Mouse (Mus musculus) gastrocnemius, postnatal 36 days (tissue): Measurements from ENCODE around the gene Cript. TPM values are rescaled to one million over a fixed set of nuclear protein-coding genes. Genes with fewer than 3 reads are reported as not detected.
A peak's percentile ranks its signal among the peaks of the same experiment; 100 is the strongest.

Experiments used
- DNase-seq, 2 experiments: peaks; one replicate each; pipeline ENCODE4 v3.0.0; 2022
- intact Hi-C: fragments of 180-260 bp; cut with DNase I; formaldehyde crosslinking; loops from one replicate; pipeline ENCODE4 v1.15.1; 2025
- long read RNA-seq, 2 experiments: library from polyadenylated mRNA; stranded (forward); transcript quantifications; one replicate each; pipeline ENCODE4 v2.0.0; 2021
- total RNA-seq, 2 experiments: library from RNA; stranded (reverse); gene quantifications; 2 replicates each; pipeline ENCODE4 v1.2.3; 2021

The Cript gene
- 10 to 100 TPM; 40.8 to 41.3 TPM for total RNA-seq
- long read RNA-seq, experiment 1, transcript Cript-201 (5 exons, 1,184 nt): major isoform, 91 of 361 reads
- long read RNA-seq, experiment 1, partial matches to known transcripts: 24 of 361 reads
- long read RNA-seq, experiment 1, other reads (novel, unspliced or antisense): 244 of 361 reads
- long read RNA-seq, experiment 2, transcript Cript-201 (5 exons, 1,184 nt): major isoform, 84 of 475 reads
- long read RNA-seq, experiment 2, partial matches to known transcripts: 26 of 475 reads
- long read RNA-seq, experiment 2, other reads (novel, unspliced or antisense): 364 of 475 reads

DNA sequence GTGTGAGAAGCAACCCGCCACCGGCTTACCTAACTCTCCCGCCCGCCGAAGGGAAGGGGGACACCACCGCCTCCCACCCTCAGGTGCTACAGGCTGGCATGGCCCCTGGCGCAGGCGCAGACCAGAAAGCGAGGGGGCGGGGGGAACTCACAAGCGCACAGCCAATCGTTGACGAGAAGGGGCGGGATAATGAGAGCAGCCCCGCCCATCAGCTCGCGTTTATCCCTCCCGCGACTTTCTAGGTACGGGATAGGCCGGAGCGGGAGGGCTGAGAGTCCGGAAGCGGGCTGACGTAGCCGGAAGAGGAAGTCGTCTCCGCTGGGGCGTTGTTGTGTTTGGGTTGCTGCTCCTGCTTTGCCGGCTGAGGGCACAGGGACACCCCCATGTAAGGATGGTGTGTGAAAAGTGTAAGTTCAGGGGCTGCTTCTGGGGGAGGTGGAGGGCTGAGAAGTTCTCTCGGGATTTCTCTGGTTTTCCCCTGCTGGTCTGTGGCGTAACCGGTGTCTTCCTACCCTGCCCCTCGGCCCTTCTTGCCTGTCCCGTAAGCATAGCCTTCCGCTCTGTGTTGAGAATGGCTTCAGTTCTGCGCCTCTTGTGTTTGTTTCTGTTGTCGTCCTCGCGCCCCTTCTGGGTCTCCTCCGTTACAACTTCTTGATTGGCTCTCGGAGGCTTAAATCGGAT, at the start of gene Cript, which contains the start of gene Pigf:
Gene Cript (plus strand): TSS at position 282 of the 681 bp plus-strand sequence.
Gene Pigf (minus strand): TSS at position 138 of the 681 bp plus-strand sequence.
- DNase-seq: peak; percentile 96 to 98
- intact Hi-C loops: no loop called here

DNA sequence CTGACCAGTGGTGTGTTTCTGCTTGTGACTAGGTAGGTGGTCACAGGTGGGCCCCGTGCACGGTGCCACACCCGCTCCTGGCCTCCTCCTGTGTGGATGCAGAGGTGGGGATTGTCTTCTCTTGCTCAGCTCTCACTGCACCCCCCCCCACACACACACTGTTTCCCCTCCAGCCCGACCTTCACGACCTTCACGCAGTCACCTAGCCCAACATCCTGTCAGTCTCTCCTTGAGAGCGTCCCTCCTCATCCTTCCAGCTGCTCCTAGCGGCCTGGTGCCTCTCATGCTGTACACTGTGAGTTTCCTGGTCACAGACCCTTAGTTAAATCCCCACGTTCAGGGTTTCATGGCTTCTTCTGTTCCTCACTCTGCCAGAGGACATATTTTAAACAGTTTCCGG, 49.0 kb upstream of the Cript start:
- DNase-seq: no peak

DNA sequence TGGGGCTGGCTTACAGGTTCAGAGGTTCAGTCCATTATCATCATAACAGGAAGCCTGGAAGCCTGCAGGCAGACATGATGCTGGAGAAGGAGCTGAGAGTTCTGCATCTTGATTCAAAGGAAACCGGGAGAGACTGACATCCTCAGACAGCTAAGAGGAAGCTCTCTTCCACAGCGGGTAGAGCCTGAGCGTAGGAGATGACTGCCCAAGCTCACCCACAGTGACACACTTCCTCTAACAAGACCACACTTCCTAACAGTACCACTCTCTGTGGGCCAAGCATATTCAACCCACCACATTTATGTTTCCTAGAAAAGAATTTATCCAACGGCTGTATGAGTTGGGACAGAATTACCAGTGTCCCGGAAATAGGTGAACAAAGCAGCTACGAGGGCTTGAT, 46.9 kb upstream of the Cript start:
- intact Hi-C loops: no loop called here
- no peak for DNase-seq

More for the DNA sequence above, 49.0 kb upstream of the Cript start:
- intact Hi-C loops: no loop called here

DNA sequence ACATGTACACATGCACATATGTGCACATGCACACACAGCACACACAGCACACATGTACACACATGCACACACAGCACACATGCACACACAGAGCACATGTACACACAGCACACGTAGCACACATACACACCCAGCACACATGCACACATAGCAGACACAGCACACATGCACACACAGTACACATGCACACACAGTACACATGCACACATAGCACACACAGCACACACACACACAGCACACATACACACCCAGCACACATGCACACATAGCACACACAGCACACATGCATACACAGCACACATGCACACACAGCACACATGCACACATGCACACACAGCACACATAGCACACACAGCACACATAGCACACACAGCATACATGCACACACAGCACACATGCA, 44.1 kb upstream of the Cript start:
- intact Hi-C loops: no loop called here

DNA sequence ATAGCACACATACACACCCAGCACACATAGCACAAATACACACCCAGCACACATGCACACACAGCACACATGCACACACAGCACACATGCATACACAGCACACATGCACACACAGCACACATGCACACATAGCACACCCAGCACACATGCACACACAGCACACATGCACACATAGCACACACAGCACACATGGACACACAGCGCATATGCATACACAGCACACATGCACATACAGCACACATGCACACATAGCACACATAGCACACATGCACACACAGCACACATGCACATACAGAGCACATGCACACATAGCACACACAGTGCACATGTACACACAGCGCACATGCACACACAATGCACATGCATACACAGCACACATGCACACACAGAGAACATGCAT, 43.6 kb upstream of the Cript start:
- intact Hi-C loops: no loop called here
- no peak for DNase-seq

More for the DNA sequence above, 44.1 kb upstream of the Cript start:
- no peak for DNase-seq

DNA sequence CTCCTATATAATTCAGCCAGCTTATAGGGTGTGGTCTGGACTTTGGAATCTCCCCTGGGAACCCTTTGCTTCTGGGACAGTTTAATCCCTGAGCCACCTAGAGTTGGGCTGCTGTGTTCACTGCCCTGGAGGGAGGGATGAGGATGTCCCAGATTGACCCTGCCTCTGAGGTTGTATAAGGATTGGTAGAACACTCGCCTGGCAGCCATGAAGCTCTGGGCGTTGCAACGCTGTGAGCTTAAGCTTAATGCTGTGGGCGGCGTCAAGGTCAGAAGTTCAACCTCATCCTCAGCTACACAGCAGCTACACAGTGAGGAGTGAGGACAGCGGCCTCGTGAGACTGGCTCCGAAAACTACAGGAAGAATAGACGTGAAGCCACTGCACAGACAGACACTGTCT, 42.9 kb upstream of the Cript start:
- DNase-seq: peak in 1 of 2 experiments; percentile 40
- intact Hi-C loops: no loop called here

DNA sequence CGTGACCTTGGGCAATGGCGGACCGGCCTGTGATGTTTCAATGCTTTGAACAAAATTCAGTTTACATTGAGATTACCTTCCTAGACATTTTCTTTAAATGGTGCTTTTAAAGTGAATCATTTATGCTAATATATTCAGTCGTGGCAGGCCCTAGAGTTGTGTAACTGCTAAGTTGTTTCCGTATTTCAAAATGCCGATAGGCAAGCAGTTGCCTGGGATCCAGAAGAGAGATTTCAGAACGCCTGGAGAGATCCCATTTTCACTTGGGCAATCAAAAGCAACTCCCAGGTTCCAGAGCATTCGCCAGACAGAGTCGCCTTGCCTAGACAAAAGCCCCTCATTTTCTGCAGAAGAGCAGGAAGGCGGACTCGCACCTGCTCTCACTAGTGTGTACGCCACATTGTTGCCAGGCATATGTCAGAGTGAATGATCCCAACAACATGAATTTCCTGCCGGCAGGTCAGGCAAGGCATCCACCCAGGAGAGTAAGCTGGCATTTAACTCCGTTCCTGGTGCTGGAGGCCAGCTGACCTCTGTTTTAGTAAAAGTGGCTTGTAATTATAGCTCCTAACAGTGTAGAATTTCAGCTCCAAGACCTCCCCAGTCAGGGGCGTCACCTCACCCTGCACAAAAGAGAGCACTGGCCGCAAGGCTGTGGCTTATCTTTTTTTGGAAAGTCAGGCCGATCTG, 38.8 kb upstream of the Cript start:
- no peak for DNase-seq
- intact Hi-C loops: no loop called here

DNA sequence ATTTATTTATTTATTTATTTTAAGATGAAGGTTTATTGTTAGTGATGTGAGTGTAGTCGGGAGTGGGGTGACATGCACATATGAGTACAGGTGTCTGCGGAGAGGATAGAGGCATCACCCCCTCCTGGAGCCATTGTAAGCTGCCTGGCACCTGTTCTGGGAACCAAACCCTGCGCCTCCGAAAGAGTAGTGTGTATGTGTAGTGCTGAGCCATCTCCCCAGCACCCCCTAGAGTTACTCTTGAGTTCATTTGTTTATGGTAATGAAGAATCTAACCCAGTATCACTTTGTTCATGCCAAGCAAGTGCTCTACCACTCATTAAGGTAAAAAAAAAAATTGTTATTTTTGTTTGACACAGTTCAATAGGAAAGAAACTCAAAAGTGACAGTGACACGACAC, 37.2 kb upstream of the Cript start:
- intact Hi-C loops: no loop called here

DNA sequence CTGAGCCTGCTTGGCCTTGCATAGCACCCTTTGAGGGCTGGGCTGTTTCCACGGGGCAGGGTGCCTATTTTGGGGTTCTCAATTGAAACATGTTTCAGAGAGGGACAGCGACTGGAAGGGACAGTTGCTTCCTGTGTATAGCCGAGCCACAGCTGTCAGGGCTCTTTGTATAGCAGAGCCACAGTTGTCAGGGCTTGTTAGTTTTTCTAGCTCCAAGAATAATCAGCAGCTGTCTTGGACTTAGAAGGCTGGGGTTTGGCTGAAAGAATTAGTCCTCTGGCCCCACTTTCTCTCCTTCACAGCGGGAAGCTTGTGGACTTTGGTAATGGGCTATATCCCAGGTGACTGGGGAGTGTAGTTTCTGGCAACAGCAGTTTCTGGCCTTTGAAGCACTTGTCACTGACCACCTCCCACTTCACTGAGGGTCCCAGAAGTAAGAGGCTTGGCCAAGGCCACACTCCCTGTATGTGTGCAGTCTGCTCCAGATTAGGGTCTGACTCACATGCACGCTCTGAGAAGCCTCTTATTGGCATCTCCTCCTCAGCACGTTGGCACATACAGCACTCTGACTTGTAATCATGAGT, 36.7 kb upstream of the Cript start:
- DNase-seq: no peak
- intact Hi-C loops: no loop called here

More for the DNA sequence above, 37.2 kb upstream of the Cript start:
- DNase-seq: no peak

DNA sequence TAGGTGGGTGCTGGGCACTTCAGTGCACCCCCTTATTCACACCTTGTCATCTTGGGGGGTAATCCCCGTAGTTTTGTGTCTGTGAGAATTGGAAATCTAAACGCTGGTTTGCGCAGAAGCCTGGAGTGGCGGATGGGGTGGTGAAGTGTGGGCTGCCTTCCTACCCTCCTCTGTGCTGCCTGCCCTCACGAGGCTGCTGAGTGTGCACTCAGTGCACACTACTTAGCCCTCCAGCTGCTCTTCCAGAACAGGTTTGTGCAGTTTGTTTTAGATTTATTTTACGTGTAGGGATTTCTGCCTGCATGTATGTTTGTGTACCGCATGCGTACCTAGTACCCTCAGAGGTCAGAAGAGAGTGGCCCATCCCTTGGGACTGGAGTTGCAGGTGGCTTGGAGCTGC, 34.0 kb upstream of the Cript start:
- intact Hi-C loops: no loop called here
- DNase-seq: no peak

DNA sequence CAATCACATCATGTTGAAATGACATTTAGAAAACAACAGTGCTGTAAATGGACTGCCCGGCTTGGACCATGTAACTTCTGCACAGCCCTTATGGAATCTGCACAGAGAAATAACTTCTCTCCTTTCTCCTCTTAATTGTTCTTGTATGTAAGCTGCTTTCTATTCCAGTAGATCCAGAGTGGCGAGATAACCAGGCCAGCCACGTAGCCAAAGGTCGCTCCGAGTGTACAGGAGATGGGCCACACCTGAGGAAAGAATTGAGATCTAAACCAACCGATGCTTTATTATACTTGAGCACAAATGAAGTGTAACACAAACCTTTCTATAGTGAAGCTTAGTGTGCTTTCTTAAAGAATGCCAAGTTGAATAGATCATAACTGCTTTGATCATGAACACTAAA, 28.0 kb upstream of the Cript start:
- no peak for DNase-seq
- intact Hi-C loops: loop anchor here (5.0 kb wide), 1 partner anchor 75 kb away; no protein-coding TSS in a partner anchor

DNA sequence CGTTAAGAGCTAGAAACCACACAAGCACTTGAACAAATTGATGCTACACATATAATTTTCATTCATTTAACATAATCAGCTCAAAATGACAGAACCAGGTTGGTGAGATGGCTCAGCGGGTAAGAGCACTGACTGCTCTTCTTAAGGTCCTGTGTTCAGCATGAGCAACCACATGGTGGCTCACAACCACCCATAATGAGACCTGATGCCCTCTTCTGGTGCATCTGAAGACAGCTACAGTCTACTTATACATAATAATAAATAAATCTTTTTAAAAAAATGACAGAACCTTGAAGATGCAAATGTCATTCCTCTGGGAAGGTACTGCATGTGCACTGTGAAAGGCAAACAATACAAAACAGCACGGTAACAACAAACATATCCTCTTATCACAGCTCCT, 16.4 kb upstream of the Cript start:
- intact Hi-C loops: loop anchor here (5.0 kb wide), 1 partner anchor 47 kb away; the partner anchor contains the start of gene Rhoq
- DNase-seq: no peak

DNA sequence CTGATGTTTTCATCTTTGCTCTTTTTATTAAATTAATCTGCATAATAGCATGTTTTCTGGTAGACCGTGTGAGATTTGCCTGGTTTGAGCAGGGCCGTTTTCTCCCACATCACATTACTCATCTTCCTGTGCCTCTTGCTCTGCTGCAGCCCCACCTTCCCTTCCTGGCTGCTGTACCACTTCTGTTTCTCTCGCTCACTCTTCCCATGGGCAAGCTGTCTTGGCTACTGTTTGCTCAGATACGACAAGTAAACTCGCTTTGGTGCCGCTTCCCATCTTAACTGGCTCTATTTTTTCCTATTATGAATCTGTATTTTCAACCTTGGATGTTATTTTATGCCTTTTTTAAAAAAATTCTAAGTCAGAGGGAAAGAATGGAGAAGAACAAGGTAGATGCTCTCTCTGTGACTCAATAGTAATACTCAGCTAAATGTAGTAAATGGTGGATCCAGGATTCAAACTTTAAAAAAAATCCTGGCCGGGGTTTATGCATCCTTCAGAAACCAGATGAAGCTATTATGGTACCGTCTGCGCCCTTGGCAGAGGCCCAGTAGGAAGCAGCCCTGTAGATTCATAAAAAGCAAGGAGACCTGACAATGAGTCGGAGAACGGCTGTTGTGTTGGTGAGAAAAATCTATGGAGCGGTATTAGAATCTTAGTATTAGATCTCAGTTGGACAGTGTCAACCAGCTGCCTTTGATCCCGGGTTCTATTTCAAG, 13.9 kb upstream of the Cript start:
- no peak for DNase-seq
- intact Hi-C loops: no loop called here

DNA sequence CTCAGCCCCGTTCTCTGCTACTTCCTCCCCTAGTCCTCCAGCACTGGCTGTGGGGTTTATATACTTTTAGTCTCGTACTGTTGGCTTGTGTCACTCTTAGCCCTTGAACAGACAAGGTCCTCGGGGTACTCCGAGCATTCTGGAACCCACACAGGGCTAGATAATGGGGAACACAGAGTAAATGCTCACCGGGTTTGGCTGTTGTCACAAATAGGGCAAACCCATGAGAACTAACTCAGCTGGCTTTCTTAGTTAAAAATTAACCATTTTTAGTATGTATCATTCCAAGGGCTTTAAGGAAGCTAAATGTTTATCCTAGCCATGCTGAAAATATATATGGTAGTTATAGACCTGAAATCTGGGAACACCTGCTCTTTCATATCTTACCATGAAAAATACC, 5.7 kb upstream of the Cript start:
- no peak for DNase-seq
- intact Hi-C loops: no loop called here

DNA sequence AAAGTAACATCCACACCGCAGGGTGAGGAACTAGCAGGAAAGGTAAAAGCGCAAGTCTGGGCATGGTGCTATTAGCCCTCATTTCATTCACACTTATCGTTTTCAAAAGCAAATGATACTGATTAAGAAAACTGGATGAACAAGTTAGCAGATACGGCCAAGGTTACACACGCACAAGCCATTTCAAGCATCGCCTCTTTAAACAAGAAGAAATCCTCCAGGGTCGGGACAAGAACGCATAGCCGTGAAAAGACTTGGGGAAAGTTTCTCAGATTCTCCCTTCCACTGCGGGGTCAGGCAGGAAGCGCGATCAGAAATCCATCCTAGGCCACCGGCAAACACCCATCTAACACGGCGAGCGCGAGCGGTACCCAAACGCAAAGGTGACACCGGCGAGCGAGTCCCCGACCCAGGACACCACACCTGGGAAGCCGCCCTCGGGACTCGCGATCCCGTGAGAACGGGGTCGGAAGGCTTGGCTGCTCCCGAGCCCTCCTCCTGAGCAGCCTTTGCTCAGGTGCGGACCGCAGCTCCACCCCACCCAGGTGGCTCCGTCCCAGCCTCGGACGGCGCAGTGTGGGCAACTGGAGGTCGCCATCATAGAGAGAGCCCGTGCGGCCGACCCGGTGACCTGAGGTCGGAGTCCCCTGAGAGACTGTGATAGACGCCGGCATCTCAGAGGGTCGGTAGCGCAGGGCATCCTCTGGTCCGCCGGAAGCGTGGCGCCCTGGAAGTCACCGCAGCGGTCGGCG, 683 bp upstream of the Cript start:
- intact Hi-C loops: no loop called here
- DNase-seq: no peak

DNA sequence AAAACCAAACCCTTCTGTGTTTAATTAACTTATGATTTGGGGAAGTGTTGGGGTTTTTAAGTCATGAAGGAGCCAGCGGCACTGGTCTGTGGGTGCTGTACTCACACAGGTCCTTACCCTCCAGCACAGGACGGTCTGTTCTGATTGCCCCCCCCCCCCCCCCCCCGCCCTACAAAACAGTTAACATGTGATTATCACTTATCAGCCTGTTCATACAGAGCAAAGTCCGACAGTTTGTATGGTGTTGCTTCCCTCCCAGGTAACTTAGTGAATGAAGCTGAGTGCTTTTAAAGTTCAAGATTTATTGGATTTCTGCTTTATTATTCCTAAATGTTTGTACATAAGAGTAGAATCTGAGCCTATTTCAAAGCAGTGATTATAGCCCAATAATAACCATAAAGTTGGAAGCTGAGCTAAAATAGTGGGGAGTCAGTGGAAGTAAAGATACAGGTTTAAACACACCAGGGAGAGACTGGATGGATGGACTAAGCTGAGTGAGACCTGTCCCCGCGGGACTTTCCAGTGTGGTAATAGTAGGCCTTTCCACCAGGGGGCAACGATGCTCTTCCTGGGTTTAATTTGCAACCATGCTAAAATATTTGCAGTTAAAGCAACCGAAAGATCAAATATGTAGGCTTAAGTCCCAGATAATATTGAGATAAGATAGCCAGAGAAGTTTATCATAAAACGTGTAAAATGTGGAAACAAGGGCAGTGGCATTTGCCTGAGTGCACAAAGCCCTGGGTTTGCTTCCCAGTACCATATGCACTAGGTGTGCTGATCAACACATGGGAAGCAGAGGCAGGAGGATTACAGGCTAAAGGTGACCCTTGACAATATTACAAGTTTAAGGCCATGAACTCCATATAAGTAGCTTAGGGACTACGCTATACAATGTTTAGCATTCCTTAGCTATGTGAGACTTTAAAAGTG, 11.1 kb downstream of the Cript start:
- intact Hi-C loops: loop anchor here (2.0 kb wide), 1 partner anchor 212 kb away; no protein-coding TSS in a partner anchor
- no peak for DNase-seq

DNA sequence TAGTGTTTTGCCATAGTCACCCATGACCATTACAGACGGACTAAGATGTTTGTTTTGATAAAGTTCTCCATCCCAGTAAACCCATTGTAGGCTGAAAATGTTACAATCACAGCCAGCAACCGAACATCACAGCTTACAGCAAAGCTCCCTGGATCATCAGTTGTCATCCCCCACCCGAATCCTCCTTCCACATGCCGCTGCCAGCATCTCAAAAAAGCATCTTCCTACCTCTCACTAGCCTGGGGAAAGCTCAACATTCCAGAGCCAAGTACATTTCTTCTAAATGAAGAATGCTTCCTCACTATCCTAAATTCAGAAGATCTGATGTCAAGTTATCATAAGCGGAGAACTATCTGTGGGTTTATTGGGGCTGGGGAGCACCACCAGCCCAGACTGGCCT, 13.1 kb downstream of the Cript start:
- intact Hi-C loops: no loop called here
- DNase-seq: no peak

DNA sequence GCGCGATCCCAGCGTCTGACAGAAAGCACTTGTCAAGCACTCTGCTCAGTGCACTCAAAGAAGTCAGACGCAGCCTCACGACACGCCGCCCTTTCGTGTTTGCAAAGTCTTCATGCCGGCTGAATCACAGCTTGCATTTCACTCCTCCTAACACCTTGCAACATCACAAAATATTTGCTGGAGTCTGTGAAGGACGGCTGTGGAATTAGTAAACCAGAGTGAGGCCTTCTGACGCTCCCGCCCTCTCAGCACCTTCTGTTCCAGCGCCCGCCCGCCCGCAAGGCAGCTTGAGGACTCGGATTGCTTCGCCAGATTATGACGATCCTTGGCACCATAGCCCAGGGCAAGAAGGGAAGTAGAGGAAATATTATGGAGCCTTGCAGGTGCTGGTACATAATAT, 16.4 kb downstream of the Cript start:
- no peak for DNase-seq
- intact Hi-C loops: loop anchor here (5.0 to 10.0 kb wide), 3 partner anchors 79 to 557 kb away; partner anchors contain the start of gene Rhoq
